8 mouse cellular contexts compared by ENCODE assay signal in genomic region chr11:8662706-8663429, GRCm38 (mm10). TPM values are rescaled to one million over a fixed set of nuclear protein-coding genes. Genes with fewer than 3 reads are reported as not detected.
A peak's percentile ranks its signal among the peaks of the same experiment; 100 is the strongest.
DNase-seq lines count a peak whose midpoint lies in the region; ATAC-seq and TF ChIP-seq lines count a peak whose summit lies in the region.

No protein-coding gene starts in this region.

- H3K9ac ChIP-seq in hindbrain, embryonic 11.5 days (ENCODE audit: low read depth, low read length) = no peak overlapping the region
- H3K9ac ChIP-seq in liver, embryonic 15.5 days = no peak overlapping the region
- H3K9ac ChIP-seq in stomach, embryonic 15.5 days = peak overlapping the region; percentile 87; the same call in 1 of the 2 replicates

- no peak for ATAC-seq in hindbrain, embryonic 11.5 days (ENCODE audit: low FRiP score)
- ATAC-seq in liver, embryonic 15.5 days (ENCODE audit: insufficient read depth) = no peak
- peak; percentile 37; the same call in 1 of the 2 replicates for ATAC-seq in stomach, embryonic 15.5 days (ENCODE audit: insufficient read depth, low FRiP score, low read depth)

- H3K9me3 ChIP-seq in hindbrain, embryonic 11.5 days (ENCODE audit: control insufficient read depth, low read length) = no peaks in the 10 kb centered on the region
- no peaks in the 10 kb centered on the region for H3K9me3 ChIP-seq in liver, embryonic 15.5 days (replicated peaks)
- H3K9me3 ChIP-seq in stomach, embryonic 15.5 days = no peaks in the 10 kb centered on the region

- no peak overlapping the region for H3K27ac ChIP-seq in hindbrain, embryonic 11.5 days (ENCODE audit: low read depth, low read length)
- H3K27ac ChIP-seq in liver, embryonic 15.5 days (replicated peaks) = no peak overlapping the region
- peak overlapping the region; percentile 95 for H3K27ac ChIP-seq in stomach, embryonic 15.5 days

- no peak for TF ChIP-seq CTCF in brain, embryonic 14.5 days (IDR thresholded peaks at IDR 0.05; ENCODE audit: borderline replicate concordance, extremely low read depth, insufficient read depth, insufficient read length)

- WGBS in hindbrain, embryonic 11.5 days = 37% methylated on average over 4 of the region's 4 CpGs
- WGBS in liver, embryonic 15.5 days (ENCODE audit: insufficient replicate concordance) = 43% methylated on average over 4 of the region's 4 CpGs
- whole genome bisulfite sequencing in stomach, embryonic 15.5 days = 13% methylated on average over 4 of the region's 4 CpGs

- TF ChIP-seq POLR2A in brain, embryonic 14.5 days (IDR thresholded peaks at IDR 0.05; ENCODE audit: borderline replicate concordance, extremely low read depth, insufficient read depth, insufficient read length, poor library complexity, severe bottlenecking) = no peak

- H3K36me3 ChIP-seq in hindbrain, embryonic 11.5 days (ENCODE audit: control insufficient read depth, insufficient read depth, low read length) = no peaks in the 10 kb centered on the region
- H3K36me3 ChIP-seq in liver, embryonic 15.5 days (replicated peaks) = no peaks in the 10 kb centered on the region
- H3K36me3 ChIP-seq in stomach, embryonic 15.5 days = no peaks in the 10 kb centered on the region

- DNase-seq in embryo, embryonic 11 days = peak; percentile 53
- DNase-seq in embryo, embryonic 9.5 days (ENCODE audit: extremely low spot score) = no peak
- DNase-seq in brain, embryonic 14.5 days (ENCODE audit: low read depth) = peak; percentile 49
- DNase-seq in hindbrain, embryonic 11.5 days (ENCODE audit: low spot score) = peak; percentile 24
- no peak for DNase-seq in cerebellum, adult 9-11 months
- no peak for DNase-seq in cerebellum, postnatal 25 days

- H3K4me2 ChIP-seq in hindbrain, embryonic 11.5 days (replicated peaks; ENCODE audit: low read depth, low read length) = no peak overlapping the region; the same call in 1 of the 2 replicates
- peak overlapping the region; percentile 76 for H3K4me2 ChIP-seq in liver, embryonic 15.5 days
- peak overlapping the region; percentile 81 for H3K4me2 ChIP-seq in stomach, embryonic 15.5 days

- H3K4me3 ChIP-seq in hindbrain, embryonic 11.5 days (ENCODE audit: low read depth, low read length) = no peak overlapping the region; the same call in 1 of the 2 replicates
- H3K4me3 ChIP-seq in liver, embryonic 15.5 days (replicated peaks) = peak overlapping the region; percentile 65
- H3K4me3 ChIP-seq in stomach, embryonic 15.5 days (replicated peaks) = peak overlapping the region; percentile 78

- H3K4me1 ChIP-seq in hindbrain, embryonic 11.5 days (replicated peaks; ENCODE audit: control insufficient read depth, insufficient read depth, low read length) = peaks cover 2% of the 10 kb centered on the region; the same call in 1 of the 2 replicates
- peaks cover 35% of the 10 kb centered on the region for H3K4me1 ChIP-seq in liver, embryonic 15.5 days (replicated peaks)
- peaks cover 28% of the 10 kb centered on the region for H3K4me1 ChIP-seq in stomach, embryonic 15.5 days

- H3K27me3 ChIP-seq in hindbrain, embryonic 11.5 days (ENCODE audit: control insufficient read depth, insufficient read depth, low read length) = no peaks in the 10 kb centered on the region
- peaks cover 28% of the 10 kb centered on the region for H3K27me3 ChIP-seq in liver, embryonic 15.5 days
- no peaks in the 10 kb centered on the region for H3K27me3 ChIP-seq in stomach, embryonic 15.5 days (replicated peaks)

RNA-seq across cellular contexts. Expression of gene Tns3, which starts 1.5 kb away (rescaled TPM):
- 7.3 and 12.1 TPM in 2 replicates for polyA plus RNA-seq in brain, embryonic 14.5 days (2012; rRNA removed)
- polyA plus RNA-seq in hindbrain, embryonic 11.5 days (2014; fragmentation: Nextera tagmentation; extraction: Ambion mirVana) = 7.0 and 9.5 TPM in 2 replicates
- 3.4 and 3.8 TPM in 2 replicates for polyA plus RNA-seq in liver, embryonic 15.5 days (2015; fragmentation: Nextera tagmentation; extraction: Ambion mirVana)
- 26.9 and 28.9 TPM in 2 replicates for polyA plus RNA-seq in stomach, embryonic 15.5 days (2015; fragmentation: Nextera tagmentation; extraction: Ambion mirVana)

Comparison
In these comparisons a context has a peak if more than half of its experiments do, and no peak if none do; other contexts are left out.
1. DNase-seq: peak in embryo, embryonic 11 days (single experiment), brain, embryonic 14.5 days (single experiment) and hindbrain, embryonic 11.5 days (single experiment); none in embryo, embryonic 9.5 days (single experiment), cerebellum, adult 9-11 months (single experiment) and cerebellum, postnatal 25 days (0 of 2).